Mouse (Mus musculus): ENCODE data around the gene Ar. TPM values are rescaled to one million over a fixed set of nuclear protein-coding genes. Genes with fewer than 3 reads are reported as not detected.

The Ar gene
- polyA plus RNA-seq (2012; rRNA removed), result 0.01 and 0.05 TPM in 2 replicates

- DNase-seq (ENCODE audit: low read depth), result peak; percentile 33
- TF ChIP-seq POLR2A (IDR thresholded peaks at IDR 0.05; ENCODE audit: borderline replicate concordance, extremely low read depth, insufficient read depth, insufficient read length, poor library complexity, severe bottlenecking) (no peak), CTCF (IDR thresholded peaks at IDR 0.05; ENCODE audit: borderline replicate concordance, extremely low read depth, insufficient read depth, insufficient read length) (no peak)
These were observed at the start of gene Ar for GRCm38 (mm10) chrX:98148531-98149342. Gene Ar, plus strand, starts transcription at chrX:98148769.

DNA sequence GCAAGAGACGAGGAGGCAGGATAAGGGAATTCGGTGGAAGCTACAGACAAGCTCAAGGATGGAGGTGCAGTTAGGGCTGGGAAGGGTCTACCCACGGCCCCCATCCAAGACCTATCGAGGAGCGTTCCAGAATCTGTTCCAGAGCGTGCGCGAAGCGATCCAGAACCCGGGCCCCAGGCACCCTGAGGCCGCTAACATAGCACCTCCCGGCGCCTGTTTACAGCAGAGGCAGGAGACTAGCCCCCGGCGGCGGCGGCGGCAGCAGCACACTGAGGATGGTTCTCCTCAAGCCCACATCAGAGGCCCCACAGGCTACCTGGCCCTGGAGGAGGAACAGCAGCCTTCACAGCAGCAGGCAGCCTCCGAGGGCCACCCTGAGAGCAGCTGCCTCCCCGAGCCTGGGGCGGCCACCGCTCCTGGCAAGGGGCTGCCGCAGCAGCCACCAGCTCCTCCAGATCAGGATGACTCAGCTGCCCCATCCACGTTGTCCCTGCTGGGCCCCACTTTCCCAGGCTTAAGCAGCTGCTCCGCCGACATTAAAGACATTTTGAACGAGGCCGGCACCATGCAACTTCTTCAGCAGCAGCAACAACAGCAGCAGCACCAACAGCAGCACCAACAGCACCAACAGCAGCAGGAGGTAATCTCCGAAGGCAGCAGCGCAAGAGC is 1.3 kb downstream of the Ar start:
- DNase-seq (ENCODE audit: low read depth), result peak; percentile 35

DNA sequence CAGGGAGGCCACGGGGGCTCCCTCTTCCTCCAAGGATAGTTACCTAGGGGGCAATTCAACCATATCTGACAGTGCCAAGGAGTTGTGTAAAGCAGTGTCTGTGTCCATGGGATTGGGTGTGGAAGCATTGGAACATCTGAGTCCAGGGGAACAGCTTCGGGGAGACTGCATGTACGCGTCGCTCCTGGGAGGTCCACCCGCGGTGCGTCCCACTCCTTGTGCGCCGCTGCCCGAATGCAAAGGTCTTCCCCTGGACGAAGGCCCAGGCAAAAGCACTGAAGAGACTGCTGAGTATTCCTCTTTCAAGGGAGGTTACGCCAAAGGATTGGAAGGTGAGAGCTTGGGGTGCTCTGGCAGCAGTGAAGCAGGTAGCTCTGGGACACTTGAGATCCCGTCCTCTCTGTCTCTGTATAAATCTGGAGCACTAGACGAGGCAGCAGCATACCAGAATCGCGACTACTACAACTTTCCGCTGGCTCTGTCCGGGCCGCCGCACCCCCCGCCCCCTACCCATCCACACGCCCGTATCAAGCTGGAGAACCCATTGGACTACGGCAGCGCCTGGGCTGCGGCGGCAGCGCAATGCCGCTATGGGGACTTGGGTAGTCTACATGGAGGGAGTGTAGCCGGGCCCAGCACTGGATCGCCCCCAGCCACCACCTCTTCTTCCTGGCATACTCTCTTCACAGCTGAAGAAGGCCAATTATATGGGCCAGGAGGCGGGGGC is 2.0 kb downstream of the Ar start:
- peak; percentile 32 for DNase-seq (ENCODE audit: low read depth)
- TF ChIP-seq CTCF (IDR thresholded peaks at IDR 0.05; ENCODE audit: borderline replicate concordance, extremely low read depth, insufficient read depth, insufficient read length) (no peak), POLR2A (IDR thresholded peaks at IDR 0.05; ENCODE audit: borderline replicate concordance, extremely low read depth, insufficient read depth, insufficient read length, poor library complexity, severe bottlenecking) (no peak)

More for the DNA sequence above, 1.3 kb downstream of the Ar start:
- TF ChIP-seq POLR2A (IDR thresholded peaks at IDR 0.05; ENCODE audit: borderline replicate concordance, extremely low read depth, insufficient read depth, insufficient read length, poor library complexity, severe bottlenecking), result no peak
- TF ChIP-seq CTCF (IDR thresholded peaks at IDR 0.05; ENCODE audit: borderline replicate concordance, extremely low read depth, insufficient read depth, insufficient read length), result no peak

DNA sequence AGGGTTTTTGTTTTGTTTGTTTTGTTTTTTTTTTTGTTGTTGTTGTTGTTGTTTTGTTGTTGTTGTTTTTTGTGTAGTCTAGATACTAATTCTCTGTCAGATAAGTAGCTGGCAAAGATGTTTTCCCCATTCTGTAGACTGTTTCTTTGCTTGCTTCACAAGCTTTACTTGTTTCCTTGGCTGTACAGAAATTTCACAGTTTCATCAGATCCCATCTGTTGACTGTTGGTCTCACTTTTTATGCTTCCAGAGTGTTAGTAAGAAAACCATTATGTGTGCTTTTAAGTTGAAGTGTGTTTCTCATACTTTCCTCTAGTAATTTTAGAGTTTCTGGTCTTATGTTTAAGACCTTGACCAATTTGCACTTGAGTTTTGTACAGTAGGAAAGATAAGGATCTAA is 41.2 kb downstream of the Ar start:
- DNase-seq (ENCODE audit: low read depth), result peak; percentile 8
- no peak for TF ChIP-seq CTCF (IDR thresholded peaks at IDR 0.05; ENCODE audit: borderline replicate concordance, extremely low read depth, insufficient read depth, insufficient read length)
- no peak for TF ChIP-seq POLR2A (IDR thresholded peaks at IDR 0.05; ENCODE audit: borderline replicate concordance, extremely low read depth, insufficient read depth, insufficient read length, poor library complexity, severe bottlenecking)

- TF ChIP-seq POLR2A (IDR thresholded peaks at IDR 0.05; ENCODE audit: borderline replicate concordance, extremely low read depth, insufficient read depth, insufficient read length, poor library complexity, severe bottlenecking), result no peak
- TF ChIP-seq CTCF (IDR thresholded peaks at IDR 0.05; ENCODE audit: borderline replicate concordance, extremely low read depth, insufficient read depth, insufficient read length), result no peak
- DNase-seq (ENCODE audit: low read depth), result no peak
These were observed 57.2 kb downstream of the Ar start for GRCm38 (mm10) chrX:98205766-98206165.

GRCm38 (mm10) chrX:98207166-98207565 is 58.6 kb downstream of the Ar start:
- no peak for DNase-seq (ENCODE audit: low read depth)
- TF ChIP-seq POLR2A (IDR thresholded peaks at IDR 0.05; ENCODE audit: borderline replicate concordance, extremely low read depth, insufficient read depth, insufficient read length, poor library complexity, severe bottlenecking) (no peak), CTCF (IDR thresholded peaks at IDR 0.05; ENCODE audit: borderline replicate concordance, extremely low read depth, insufficient read depth, insufficient read length) (no peak)

DNA sequence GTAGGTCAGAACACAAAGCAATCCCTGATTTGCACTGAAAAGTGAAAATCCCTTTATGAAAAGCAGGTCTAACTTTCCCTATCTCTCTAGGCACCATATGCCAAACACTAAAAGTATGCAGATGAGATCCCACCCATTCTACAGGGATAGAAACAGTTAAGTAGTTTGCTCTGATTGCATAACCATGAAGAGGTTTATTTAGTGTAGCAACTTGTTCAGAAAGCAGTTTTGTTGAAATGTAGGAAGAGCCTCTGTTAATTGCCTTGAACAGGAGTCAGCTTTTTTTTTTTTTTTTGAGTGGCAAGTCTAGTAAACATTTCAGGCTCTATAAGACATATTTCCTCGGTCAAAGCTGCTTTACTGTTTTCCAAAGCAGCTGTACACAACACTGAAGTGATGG is 67.5 kb downstream of the Ar start:
- TF ChIP-seq POLR2A (IDR thresholded peaks at IDR 0.05; ENCODE audit: borderline replicate concordance, extremely low read depth, insufficient read depth, insufficient read length, poor library complexity, severe bottlenecking) (no peak), CTCF (IDR thresholded peaks at IDR 0.05; ENCODE audit: borderline replicate concordance, extremely low read depth, insufficient read depth, insufficient read length) (no peak)
- DNase-seq (ENCODE audit: low read depth), result no peak

- TF ChIP-seq POLR2A (IDR thresholded peaks at IDR 0.05; ENCODE audit: borderline replicate concordance, extremely low read depth, insufficient read depth, insufficient read length, poor library complexity, severe bottlenecking) (no peak), CTCF (IDR thresholded peaks at IDR 0.05; ENCODE audit: borderline replicate concordance, extremely low read depth, insufficient read depth, insufficient read length) (no peak)
These were observed 90.4 kb downstream of the Ar start for GRCm38 (mm10) chrX:98239011-98239410.

GRCm38 (mm10) chrX:98245108-98245507 is 96.5 kb downstream of the Ar start:
- no peak for TF ChIP-seq POLR2A (IDR thresholded peaks at IDR 0.05; ENCODE audit: borderline replicate concordance, extremely low read depth, insufficient read depth, insufficient read length, poor library complexity, severe bottlenecking)
- TF ChIP-seq CTCF (IDR thresholded peaks at IDR 0.05; ENCODE audit: borderline replicate concordance, extremely low read depth, insufficient read depth, insufficient read length), result no peak
- DNase-seq (ENCODE audit: low read depth), result peak; percentile 4

More at GRCm38 (mm10) chrX:98239011-98239410, 90.4 kb downstream of the Ar start:
- DNase-seq (ENCODE audit: low read depth), result no peak

DNA sequence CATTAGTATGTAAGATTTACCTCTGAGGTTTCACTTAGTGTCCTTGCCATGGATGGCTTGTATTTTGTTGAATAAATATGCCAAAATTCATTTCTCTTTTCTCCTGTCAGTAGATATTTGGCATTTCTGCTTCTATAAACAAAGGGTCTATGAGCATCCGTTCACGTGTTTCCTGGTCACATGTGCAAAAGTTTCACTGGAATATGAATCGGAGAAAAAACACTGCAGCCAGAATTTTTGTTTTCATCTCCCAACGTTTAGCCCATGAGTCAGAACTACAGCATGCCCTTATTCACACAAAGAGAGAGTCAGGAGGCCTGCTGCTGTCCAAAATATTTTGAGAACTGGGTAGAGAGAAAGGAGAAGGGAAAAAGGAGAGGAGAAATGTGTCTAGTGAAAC is 99.8 kb downstream of the Ar start:
- DNase-seq (ENCODE audit: low read depth), result no peak

DNA sequence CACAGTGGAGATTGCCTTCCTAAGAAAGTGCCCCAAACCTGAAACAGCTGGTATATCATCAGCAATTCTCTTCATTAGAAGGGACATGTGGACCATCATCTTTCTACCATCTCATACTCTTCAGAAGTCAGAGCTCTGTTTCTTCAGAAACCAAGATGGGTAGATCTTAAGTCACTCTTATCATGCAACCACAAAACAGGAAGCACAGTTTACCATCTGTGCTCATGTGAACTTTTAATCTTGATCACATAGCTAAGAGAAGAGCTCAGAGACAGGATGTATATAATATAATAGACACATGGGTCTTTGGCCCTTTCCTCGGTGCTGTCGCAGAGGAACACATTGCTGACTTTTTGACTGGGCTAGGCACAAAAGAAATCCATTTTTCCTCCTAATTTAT is 111.1 kb downstream of the Ar start:
- TF ChIP-seq CTCF (IDR thresholded peaks at IDR 0.05; ENCODE audit: borderline replicate concordance, extremely low read depth, insufficient read depth, insufficient read length), result no peak
- TF ChIP-seq POLR2A (IDR thresholded peaks at IDR 0.05; ENCODE audit: borderline replicate concordance, extremely low read depth, insufficient read depth, insufficient read length, poor library complexity, severe bottlenecking), result no peak

More for the DNA sequence above, 99.8 kb downstream of the Ar start:
- TF ChIP-seq POLR2A (IDR thresholded peaks at IDR 0.05; ENCODE audit: borderline replicate concordance, extremely low read depth, insufficient read depth, insufficient read length, poor library complexity, severe bottlenecking) (no peak), CTCF (IDR thresholded peaks at IDR 0.05; ENCODE audit: borderline replicate concordance, extremely low read depth, insufficient read depth, insufficient read length) (no peak)

More for the DNA sequence above, 111.1 kb downstream of the Ar start:
- no peak for DNase-seq (ENCODE audit: low read depth)

Data from brain, embryonic 14.5 days (tissue).